Mouse (Mus musculus) kidney, embryonic 16.5 days (tissue): Measurements from ENCODE around the gene 4930467E23Rik. TPM values are rescaled to one million over a fixed set of nuclear protein-coding genes. Genes with fewer than 3 reads are reported as not detected.
"Not testable (repeated sequence)": the region's sequence is repeated elsewhere in the genome, so short reads cannot be mapped to it uniquely, and the experiment has no call there.

Experiments
- ATAC-seq: fragments of 200-750 bp; cut with Nextera tagmentation; 2 replicates; pipeline ENCODE4 v1.8.0; 2017; ENCODE audit warnings: moderate TSS enrichment; ENCODE audit not compliant: low FRiP score, low TSS enrichment
- H3K27ac ChIP-seq: fragments of 300-500 bp; sonication (generic); 2 replicates; pipeline ENCODE4 v1.5.1; 2014; ENCODE audit warnings: low read length
- H3K27me3 ChIP-seq: fragments of 300-500 bp; sonication (generic); 2 replicates; pipeline ENCODE4 v1.6.1; 2014; ENCODE audit warnings: low read length, control low read depth, mixed read lengths; ENCODE audit not compliant: insufficient read depth
- H3K36me3 ChIP-seq: fragments of 300-500 bp; sonication (generic); 2 replicates; pipeline ENCODE4 v1.6.1; 2014; ENCODE audit warnings: low read length, control low read depth, mixed read lengths; ENCODE audit not compliant: insufficient read depth
- H3K4me1 ChIP-seq: fragments of 300-500 bp; sonication (generic); 2 replicates; pipeline ENCODE4 v1.6.1; 2014; ENCODE audit warnings: low read length, control low read depth, mixed read lengths; ENCODE audit not compliant: insufficient read depth
- H3K4me2 ChIP-seq: fragments of 300-500 bp; sonication (generic); replicated peaks from 2 replicates; pipeline ENCODE4 v1.6.1; 2014; ENCODE audit warnings: low read depth, low read length
- H3K4me3 ChIP-seq: fragments of 300-500 bp; sonication (generic); 2 replicates; pipeline ENCODE4 v1.5.1; 2014; ENCODE audit warnings: mild to moderate bottlenecking, low read length
- H3K9ac ChIP-seq: fragments of 300-500 bp; sonication (generic); replicated peaks from 2 replicates; pipeline ENCODE4 v1.6.1; 2014; ENCODE audit warnings: low read length
- H3K9me3 ChIP-seq: fragments of 300-500 bp; sonication (generic); 2 replicates; pipeline ENCODE4 v1.6.1; 2016; ENCODE audit warnings: low read length, control low read depth
- WGBS: fragments of 180-500 bp; shearing (Covaris S2); extraction: QIAGEN DNeasy Blood & Tissue Kit; methylation state at CpG from one replicate; pipeline ENCODE4 v1.1.7; 2014; 5-methylcytosine and 5-hydroxymethylcytosine counted together
- polyA plus RNA-seq: library from polyadenylated mRNA; unstranded; fragments of >200 nt; fragmentation: Nextera tagmentation; extraction: Ambion mirVana; gene quantifications from 2 replicates; pipeline ENCODE4 v1.2.1, GENCODE M21; 2015

Gene 4930467E23Rik
- polyA plus RNA-seq, 1 experiment from 2014 or later = not detected

DNA sequence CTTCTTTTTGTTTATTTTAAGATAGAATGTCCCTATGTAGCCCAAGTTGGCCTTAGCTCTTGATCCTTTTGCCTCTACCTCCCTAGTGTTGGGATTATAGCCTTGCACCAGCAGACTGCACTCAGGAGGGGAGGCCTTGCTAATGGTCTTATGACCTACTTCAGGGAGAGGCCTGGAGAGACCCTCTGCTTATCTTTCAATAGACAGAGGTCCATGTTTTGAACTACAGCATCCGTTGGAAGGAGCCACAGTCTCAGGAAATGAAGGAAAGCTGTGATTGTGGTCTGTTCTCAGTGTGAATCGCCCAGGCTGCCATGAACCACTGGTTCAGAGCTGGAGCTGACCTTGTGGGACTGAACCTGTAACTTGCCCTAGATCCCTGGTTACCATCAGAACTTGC, 27.1 kb upstream of the 4930467E23Rik start:
- not testable (repeated sequence) for H3K36me3 ChIP-seq, H3K4me2 ChIP-seq, H3K4me3 ChIP-seq, H3K4me1 ChIP-seq, H3K9ac ChIP-seq, ATAC-seq, H3K27me3 ChIP-seq, H3K9me3 ChIP-seq, H3K27ac ChIP-seq
- 84% methylated on average over 1 of the region's 2 CpGs for WGBS

DNA sequence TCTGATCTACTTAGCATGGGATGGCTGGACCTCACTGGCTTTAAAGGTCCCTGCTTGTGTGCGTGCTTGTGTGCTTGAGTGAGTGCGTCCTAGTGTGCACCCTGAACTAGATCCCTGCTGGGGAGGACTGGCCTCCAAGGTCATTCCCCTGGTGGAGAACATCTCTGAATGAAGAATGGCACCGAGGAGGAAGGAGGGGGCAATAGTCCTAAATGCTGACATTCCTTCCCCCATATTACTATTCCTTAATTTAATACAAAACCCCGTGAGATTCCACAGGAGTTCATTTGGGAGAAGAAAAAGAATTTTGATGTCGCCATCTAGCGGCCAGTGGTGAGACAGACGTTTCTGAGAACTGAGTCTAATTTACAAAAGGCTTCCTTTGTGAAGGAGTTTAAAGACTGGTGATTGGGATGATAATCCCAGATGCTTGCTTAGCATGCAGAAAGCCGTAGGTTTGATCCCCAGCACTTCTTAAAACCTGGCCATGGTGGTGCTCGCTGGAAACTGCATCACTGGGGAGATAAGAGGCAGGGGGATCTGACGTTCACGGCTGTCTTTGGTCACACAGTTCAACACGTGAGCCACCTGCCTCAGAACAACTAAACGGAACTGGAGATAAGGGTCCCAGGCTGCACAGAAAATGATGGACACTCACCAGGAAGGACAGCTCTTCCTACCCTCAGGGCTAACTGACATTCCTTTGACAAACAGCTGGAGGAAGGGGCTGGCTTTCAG, 26.2 kb upstream of the 4930467E23Rik start:
- WGBS = 41% methylated on average over 13 of the region's 13 CpGs
- peak; percentile 92 for ATAC-seq
- H3K36me3 ChIP-seq, H3K27ac ChIP-seq, H3K9me3 ChIP-seq, H3K4me2 ChIP-seq, H3K4me1 ChIP-seq, H3K4me3 ChIP-seq, H3K27me3 ChIP-seq, H3K9ac ChIP-seq: not testable (repeated sequence)

DNA sequence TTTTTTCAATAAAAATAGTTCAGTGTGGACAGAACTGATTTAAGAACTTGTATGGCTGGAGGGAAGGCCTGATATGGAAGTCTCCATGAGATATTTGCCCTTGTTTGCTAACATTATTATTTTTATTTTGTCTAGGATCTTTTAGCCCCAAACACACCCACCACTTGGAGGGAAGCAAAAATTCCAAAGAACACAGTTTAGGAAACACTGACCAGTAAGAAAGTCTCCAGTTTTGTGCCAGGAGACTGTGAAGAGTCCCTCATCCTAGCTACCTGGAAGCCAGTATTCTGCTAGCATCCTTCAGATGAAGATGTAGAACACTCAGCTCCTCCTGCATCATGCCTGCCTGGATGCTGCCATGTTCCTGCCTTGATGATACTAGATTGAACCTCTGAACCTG, 25.5 kb upstream of the 4930467E23Rik start:
- H3K4me2 ChIP-seq, H3K9me3 ChIP-seq, H3K27ac ChIP-seq, H3K9ac ChIP-seq, H3K27me3 ChIP-seq, H3K4me3 ChIP-seq, H3K36me3 ChIP-seq, H3K4me1 ChIP-seq, ATAC-seq: not testable (repeated sequence)

DNA sequence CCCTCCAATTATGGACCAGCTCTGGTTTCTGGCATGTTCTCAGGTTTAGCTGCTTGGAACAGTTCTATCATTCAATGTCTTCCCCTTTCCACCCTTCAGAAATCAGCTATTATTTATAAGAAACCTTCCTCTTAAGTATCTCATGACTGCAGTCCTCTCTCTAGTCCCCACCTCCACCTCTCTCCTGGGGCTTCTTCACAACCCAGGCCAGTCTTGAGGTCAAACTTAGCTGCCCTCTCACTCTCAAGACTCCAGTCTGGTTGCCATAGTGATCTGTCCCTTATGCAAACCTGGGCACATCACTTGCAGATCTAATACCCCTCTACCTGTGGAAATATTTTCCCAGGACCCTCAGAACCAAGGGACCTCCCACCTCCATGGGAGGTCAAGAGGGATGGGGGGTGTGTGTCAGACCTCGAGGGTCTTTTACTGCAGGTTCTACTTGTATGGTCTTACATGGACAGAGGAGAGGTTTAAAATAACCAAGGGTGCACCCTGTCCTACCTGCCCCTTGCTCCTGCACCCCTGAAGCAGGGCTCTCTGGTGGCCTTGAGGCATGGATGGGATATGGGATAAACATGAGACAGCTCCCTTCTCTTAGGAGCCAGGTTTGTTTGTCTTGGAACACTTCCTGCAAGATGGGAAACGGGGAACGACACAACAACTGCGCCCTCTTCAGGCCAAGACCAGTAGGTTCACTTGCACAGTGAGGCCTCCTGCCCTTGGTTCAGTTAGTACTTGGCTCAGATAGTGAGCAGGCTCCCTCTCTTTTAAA, 24.7 kb upstream of the 4930467E23Rik start:
- not testable (repeated sequence) for H3K9me3 ChIP-seq, H3K4me3 ChIP-seq, H3K36me3 ChIP-seq, H3K27me3 ChIP-seq, H3K9ac ChIP-seq, H3K4me1 ChIP-seq, H3K27ac ChIP-seq, H3K4me2 ChIP-seq, ATAC-seq
- no CpG with 5 or more reads among the region's 4 CpGs for WGBS

DNA sequence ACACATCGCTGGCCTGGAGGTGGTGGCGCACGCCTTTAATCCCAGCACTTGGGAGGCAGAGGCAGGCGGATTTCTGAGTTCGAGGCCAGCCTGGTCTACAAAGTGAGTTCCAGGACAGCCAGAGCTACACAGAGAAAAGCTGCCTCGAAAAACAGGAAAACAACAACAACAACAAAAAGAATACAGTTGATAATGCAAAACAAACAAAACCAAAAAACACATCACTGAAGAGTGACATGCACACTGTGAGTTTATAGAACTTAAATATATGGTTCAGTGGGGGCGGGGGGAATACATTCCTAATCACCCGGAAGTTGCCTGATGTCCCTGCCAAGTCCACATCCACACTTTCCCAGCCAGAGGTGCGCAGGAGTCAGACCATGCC, 24.2 kb upstream of the 4930467E23Rik start:
- not testable (repeated sequence) for H3K9me3 ChIP-seq, H3K9ac ChIP-seq, ATAC-seq, H3K4me1 ChIP-seq, H3K27me3 ChIP-seq, H3K4me3 ChIP-seq, H3K36me3 ChIP-seq, H3K27ac ChIP-seq, H3K4me2 ChIP-seq
- 80% methylated on average over 9 of the region's 9 CpGs for WGBS

DNA sequence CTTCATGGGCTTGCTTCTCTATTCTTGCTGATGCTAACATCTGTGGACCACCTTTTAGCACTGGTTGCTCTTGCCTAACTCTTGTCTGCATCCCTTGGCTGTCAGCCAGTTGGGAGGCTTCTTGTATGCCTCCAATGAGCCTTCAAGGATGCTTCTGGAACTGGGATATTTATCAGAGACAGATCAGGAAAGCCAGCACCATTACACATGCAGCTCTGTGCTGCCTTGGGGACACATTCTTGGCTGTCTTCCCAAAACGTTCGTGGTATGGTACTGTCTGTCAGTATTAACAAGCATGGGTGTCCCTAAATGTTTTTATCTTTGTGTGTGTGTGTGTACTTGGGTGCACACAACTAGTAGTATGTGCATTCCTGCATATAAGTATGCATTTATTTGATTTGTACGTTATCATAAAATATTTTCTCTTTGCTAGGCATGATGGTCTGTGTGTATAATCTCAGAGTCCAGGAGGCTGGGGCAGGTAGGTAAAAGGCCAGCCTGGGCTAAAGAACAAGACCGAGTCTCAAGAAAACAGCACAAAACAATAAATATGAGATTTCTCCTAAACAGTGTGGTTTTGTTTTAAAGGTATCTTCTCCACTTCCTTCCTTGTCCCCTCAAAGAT, 23.2 kb upstream of the 4930467E23Rik start:
- H3K4me2 ChIP-seq, H3K4me3 ChIP-seq, H3K4me1 ChIP-seq, H3K27me3 ChIP-seq, H3K36me3 ChIP-seq, H3K9ac ChIP-seq, ATAC-seq, H3K9me3 ChIP-seq, H3K27ac ChIP-seq: not testable (repeated sequence)
- 73% methylated on average over 4 of the region's 4 CpGs for WGBS

DNA sequence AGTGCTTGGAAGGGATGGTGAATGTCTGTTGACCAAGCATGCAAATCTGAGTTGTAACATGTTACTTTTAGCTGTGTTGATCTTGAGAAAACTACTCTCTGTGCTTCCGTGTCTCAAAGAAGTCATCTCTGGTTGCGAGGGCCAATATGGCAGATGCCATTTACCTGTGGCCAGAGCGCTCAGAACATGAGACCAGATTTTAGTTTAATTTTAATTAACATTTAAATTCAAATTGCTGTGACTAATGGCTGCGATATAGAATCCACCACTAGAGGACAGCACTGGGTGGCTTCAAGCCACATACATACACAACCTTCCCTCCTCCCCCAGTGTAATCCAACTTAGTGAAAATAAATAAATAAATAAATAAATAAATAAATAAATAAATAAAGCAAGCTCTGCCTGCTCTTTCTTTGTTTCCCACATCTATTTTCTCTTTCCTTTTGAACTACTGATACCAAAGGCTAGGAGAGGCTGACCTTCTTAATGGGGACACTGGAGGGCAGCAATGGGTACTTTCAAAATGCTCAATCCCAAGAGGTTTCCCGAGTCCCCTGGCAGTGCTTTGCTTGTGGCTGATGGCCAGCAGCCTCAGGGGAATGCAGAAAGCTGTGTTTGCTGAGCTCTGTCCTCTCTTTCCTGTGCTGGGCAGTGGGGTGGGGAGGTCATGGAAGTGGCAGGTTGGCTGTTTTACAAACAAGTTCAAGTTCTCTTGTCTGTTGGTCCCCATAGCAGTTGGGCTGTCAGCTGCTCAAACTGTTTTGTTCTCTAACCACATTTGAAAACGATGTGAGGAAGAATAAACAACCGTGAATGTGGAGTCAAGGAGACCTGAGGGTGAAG, 22.2 kb upstream of the 4930467E23Rik start:
- H3K27ac ChIP-seq, ATAC-seq, H3K4me1 ChIP-seq, H3K9me3 ChIP-seq, H3K36me3 ChIP-seq, H3K4me2 ChIP-seq, H3K27me3 ChIP-seq, H3K4me3 ChIP-seq, H3K9ac ChIP-seq: not testable (repeated sequence)
- 67% methylated on average over 7 of the region's 7 CpGs for WGBS

DNA sequence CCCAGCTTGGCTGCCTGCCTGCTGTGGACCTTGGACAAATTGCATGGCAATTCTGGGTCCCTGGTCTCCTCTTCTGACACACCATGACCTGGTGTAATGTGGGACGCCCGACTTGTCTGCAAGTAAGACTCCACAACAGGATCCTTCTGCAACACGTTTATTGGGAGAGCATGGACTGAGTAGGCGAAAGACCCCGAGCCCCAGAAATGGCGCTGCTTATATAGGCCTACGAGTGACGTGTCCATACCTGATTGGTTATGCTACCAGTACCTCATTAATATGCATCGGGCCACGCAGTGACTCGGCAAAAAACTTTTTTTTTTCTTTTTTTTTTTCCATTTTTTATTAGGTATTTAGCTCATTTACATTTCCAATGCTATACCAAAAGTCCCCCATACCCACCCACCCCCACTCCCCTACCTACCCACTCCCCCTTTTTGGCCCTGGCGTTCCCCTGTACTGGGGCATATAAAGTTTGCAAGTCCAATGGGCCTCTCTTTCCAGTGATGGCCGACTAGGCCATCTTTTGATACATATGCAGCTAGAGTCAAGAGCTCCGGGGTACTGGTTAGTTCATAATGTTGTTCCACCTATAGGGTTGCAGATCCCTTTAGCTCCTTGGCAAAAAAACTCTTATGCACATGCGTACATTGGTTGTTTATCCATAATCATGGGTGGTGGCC, 21.5 kb upstream of the 4930467E23Rik start:
- not testable (repeated sequence) for H3K4me2 ChIP-seq, H3K9me3 ChIP-seq, H3K27me3 ChIP-seq, H3K4me3 ChIP-seq, H3K9ac ChIP-seq, H3K4me1 ChIP-seq, H3K27ac ChIP-seq, H3K36me3 ChIP-seq
- ATAC-seq = 0 out of 2 replicates have a peak, but pooled peaks have one; percentile 31
- 84% methylated on average over 13 of the region's 15 CpGs for WGBS

DNA sequence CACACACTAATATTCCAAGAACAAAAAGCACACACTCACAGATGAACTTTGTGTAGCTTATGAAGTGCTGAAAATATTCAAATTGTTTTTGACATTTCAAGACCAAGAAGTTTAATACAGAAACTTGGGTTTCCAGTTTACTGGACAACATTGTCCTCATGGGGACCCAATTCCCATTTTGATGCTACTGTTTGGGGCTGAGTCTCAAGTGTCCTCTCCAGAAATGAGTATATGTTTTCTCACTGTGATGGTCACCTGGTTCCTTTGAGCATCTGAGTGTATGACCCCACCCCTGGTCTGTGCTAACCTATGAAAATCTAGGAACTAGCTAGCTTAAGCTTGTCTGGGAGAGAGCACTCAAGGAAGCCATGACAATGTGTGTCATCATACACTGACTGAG, 20.4 kb upstream of the 4930467E23Rik start:
- ATAC-seq, H3K4me3 ChIP-seq, H3K27me3 ChIP-seq, H3K9me3 ChIP-seq, H3K36me3 ChIP-seq, H3K4me2 ChIP-seq, H3K9ac ChIP-seq, H3K4me1 ChIP-seq, H3K27ac ChIP-seq: not testable (repeated sequence)
